Mouse (Mus musculus) G1E (cell line): ENCODE results near the gene Atraid. TPM values are rescaled to one million over a fixed set of nuclear protein-coding genes. Genes with fewer than 3 reads are reported as not detected.

ENCODE experiments used
- ATAC-seq: 2 replicates; pipeline ENCODE4 v1.8.0; 2016; ENCODE audit warnings: mild to moderate bottlenecking; ENCODE audit not compliant: insufficient number of reproducible peaks, poor library complexity, low FRiP score, severe bottlenecking; ENCODE audit errors: extremely low read depth
- DNase-seq: peaks from one replicate; pipeline ENCODE4 v3.0.0; 2012; ENCODE audit warnings: low spot score
- H3K27me3 ChIP-seq: 2 replicates; pipeline ENCODE4 v1.6.1; 2012; ENCODE audit warnings: mild to moderate bottlenecking, low read length, inconsistent platforms; ENCODE audit not compliant: insufficient read depth
- H3K36me3 ChIP-seq: replicated peaks from 2 replicates; pipeline ENCODE3; 2012; ENCODE audit warnings: mild to moderate bottlenecking, inconsistent platforms
- H3K4me1 ChIP-seq: 2 replicates; pipeline ENCODE4 v1.6.1; 2012; ENCODE audit warnings: low read depth, low read length, inconsistent platforms, mixed read lengths; ENCODE audit not compliant: insufficient read depth
- H3K4me3 ChIP-seq: 2 replicates; pipeline ENCODE4 v1.5.1; 2012; ENCODE audit warnings: low read depth, mild to moderate bottlenecking, inconsistent platforms, low read length, moderate library complexity, mixed read lengths
- H3K9me3 ChIP-seq: replicated peaks from 2 replicates; pipeline ENCODE4 v1.6.1; 2012; ENCODE audit warnings: inconsistent platforms
- CTCF ChIP-seq: IDR thresholded peaks from 2 replicates; pipeline ENCODE4 v1.5.1; 2012; ENCODE audit warnings: low read depth, low read length, inconsistent platforms, mixed read lengths
- GATA1 ChIP-seq: IDR thresholded peaks from 2 replicates; pipeline ENCODE4 v1.6.1; 2012; ENCODE audit warnings: borderline replicate concordance, low read length, inconsistent platforms, mixed read lengths
- GATA2 ChIP-seq: IDR thresholded peaks from 2 replicates; pipeline ENCODE4 v1.6.1; 2012; ENCODE audit warnings: low read depth, low read length, inconsistent platforms, borderline replicate concordance
- POLR2AphosphoS5 ChIP-seq: IDR thresholded peaks from 2 replicates; pipeline ENCODE4 v1.6.1; 2012; ENCODE audit warnings: low read depth, low read length, inconsistent platforms; ENCODE audit not compliant: insufficient replicate concordance
- TAL1 ChIP-seq: conservative IDR thresholded peaks from 2 replicates; pipeline ENCODE4 v1.6.1; 2012; ENCODE audit warnings: low read depth, low read length, inconsistent platforms, mixed read lengths
- polyA plus RNA-seq: library from polyadenylated mRNA; stranded (reverse); fragments of >175 nt; gene quantifications from 2 replicates; pipeline ENCODE4 v1.2.3, GENCODE M21; 2012
- total RNA-seq, 2 experiments: library from RNA; stranded (forward) in 1 of 2; stranded (reverse) in 1 of 2; fragments of 200-1000 nt in 1 of 2; fragments of >200 nt in 1 of 2; fragmentation: Nextera tagmentation in 1 of 2; gene quantifications; 2 replicates each; pipeline ENCODE4 v1.2.3; 2014 to 2017

Gene Atraid
- total and polyA plus RNA-seq, 3 experiments = 15.6 to 89.6 (median 50.0) TPM

DNA sequence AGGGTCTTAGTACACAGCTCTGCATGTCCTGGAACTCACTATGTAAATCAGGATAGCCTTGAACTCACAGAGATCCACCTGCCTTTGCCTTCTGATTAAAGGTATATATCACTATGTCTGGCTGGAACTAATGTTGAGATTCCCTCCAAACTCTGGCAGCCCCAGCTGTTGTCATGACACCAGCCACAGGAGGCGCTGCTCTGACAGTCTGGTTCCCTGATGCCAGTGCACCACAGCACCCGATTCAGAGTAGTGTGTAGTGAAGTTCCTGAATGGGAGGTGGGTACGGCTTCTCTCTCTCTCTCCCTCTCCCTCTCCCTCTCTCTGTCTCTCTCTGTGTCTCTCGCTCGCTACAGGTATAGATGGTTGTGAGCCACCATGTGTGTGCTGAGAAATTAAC lies 34.2 kb downstream of the Atraid start:
- Histone ChIP-seq H3K4me3 (no peak overlapping the region), H3K36me3 (peaks cover 32% of the 10 kb centered on the region), H3K27me3 (peaks cover 27% of the 10 kb centered on the region), H3K9me3 (no peaks in the 10 kb centered on the region), H3K4me1 (peaks cover 12% of the 10 kb centered on the region)
- TF ChIP-seq POLR2AphosphoS5 (no peak), CTCF (no peak), GATA1 (no peak), TAL1 (no peak), GATA2 (no peak)
- DNase-seq (peak; percentile 30), ATAC-seq (no peak)

DNA sequence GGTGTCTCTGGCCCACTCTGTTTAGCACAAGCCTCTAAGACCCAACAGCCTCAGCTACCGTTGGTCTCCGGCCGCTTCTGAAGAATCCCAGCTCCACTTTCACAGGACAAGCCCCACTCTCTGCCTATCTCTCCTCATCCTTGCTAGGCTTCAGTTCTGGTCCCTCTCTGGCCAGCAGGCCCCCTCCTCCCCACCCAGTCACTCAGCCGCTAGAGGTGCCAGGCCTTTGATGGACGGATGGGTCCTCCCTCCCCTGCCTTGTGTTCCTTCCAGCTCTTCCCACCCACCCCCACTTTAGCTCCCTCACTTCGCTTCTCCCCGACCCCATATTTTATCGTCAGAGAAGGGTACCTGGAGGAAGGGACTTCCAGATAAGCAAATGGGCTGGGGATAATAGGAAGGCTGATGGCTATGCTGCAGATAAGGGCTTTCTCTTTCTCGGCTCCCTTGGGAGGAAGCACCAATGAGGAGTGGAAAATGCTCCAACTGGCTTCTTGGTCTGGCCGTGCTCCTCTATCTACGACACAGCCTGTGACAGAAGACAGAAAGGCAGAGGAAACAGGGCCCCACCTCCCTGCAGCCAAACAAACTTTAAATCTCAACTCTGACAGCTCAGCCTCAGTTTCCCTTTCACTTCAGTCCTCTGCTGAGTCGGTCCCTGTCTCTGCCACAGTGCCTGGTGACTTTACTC lies 35.0 kb downstream of the Atraid start:
- no peak overlapping the region for H3K4me3 ChIP-seq
- no peaks in the 10 kb centered on the region for H3K9me3 ChIP-seq
- TF ChIP-seq CTCF (no peak), GATA2 (no peak), GATA1 (no peak)
- peaks cover 33% of the 10 kb centered on the region for H3K27me3 ChIP-seq
- peaks cover 25% of the 10 kb centered on the region for H3K36me3 ChIP-seq
- DNase-seq = no peak
- ATAC-seq = no peak
- peaks cover 12% of the 10 kb centered on the region for H3K4me1 ChIP-seq

DNA sequence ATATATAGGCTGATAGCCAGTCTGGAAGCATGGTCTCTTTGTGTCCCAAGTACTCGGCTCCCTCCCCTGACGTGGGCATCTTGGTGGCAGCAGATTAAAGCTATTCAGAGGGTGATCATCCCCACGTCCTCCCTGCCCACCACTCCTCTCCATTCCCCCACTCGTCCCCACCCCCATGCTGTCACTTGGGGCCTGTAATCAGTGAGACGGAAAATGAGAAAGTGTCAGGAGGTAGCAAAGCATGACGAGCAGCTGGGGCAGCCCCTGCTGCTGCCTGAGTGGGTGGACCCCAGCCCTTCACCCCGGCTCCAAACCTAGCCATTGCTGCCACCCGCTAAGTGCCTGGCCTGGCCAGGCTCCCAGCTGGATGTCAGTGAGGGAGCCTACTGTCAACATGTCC lies 35.8 kb downstream of the Atraid start:
- DNase-seq (no peak), ATAC-seq (no peak)

DNA sequence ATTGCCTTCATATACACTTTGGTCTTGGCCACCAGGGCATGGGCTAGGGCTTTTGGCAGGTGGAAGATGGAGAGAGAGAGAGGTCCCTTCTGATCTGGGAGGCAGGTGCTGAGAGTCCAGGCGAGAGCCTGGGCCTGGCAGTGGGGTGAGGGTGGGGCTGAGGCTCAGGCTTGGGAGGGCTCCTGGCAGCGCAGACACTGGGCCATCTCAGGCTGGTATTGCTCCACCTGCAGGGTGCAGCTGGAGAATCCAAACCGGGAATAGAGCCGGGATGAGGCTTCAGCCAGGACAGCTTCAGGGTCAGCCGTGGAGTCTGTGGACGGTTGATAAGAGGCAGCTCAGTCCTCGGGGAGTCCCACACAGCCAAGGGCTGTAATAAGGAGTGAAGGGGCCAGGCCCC lies 38.5 kb downstream of the Atraid start:
- no peak for ATAC-seq
- Histone ChIP-seq H3K4me3 (no peak overlapping the region), H3K27me3 (peaks cover 64% of the 10 kb centered on the region), H3K36me3 (no peaks in the 10 kb centered on the region), H3K9me3 (no peaks in the 10 kb centered on the region), H3K4me1 (peaks cover 12% of the 10 kb centered on the region)
- no peak for DNase-seq
- no peak for TF ChIP-seq CTCF
- no peak for TF ChIP-seq POLR2AphosphoS5
- no peak for TF ChIP-seq TAL1
- no peak for TF ChIP-seq GATA2
- no peak for TF ChIP-seq GATA1

More for the DNA sequence above, 35.8 kb downstream of the Atraid start:
- H3K27me3 ChIP-seq = peaks cover 39% of the 10 kb centered on the region
- H3K4me3 ChIP-seq = no peak overlapping the region
- TF ChIP-seq GATA2 = no peak
- H3K36me3 ChIP-seq = peaks cover 16% of the 10 kb centered on the region
- H3K4me1 ChIP-seq = peaks cover 12% of the 10 kb centered on the region
- H3K9me3 ChIP-seq = no peaks in the 10 kb centered on the region

DNA sequence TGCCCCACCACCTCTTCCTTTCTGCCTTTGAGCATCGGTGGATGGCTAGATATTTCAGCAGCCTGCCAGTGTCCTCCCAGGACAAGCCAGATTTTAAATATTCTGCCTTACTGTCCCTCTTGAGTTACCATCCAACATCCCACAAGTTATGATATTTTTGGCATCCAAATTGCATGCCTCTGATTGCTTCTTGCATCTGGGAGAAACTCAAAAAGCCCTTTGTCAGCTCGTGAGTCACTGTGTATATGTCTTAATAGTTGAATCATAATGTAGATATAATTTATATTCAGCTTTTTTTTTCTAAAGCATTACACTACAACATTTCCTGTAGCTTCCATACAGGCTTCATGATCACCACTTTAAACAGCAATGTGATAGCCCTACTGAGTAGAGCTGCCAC lies 39.0 kb downstream of the Atraid start:
- H3K9me3 ChIP-seq = no peaks in the 10 kb centered on the region
- peaks cover 12% of the 10 kb centered on the region for H3K4me1 ChIP-seq
- ATAC-seq (no peak), DNase-seq (no peak)
- H3K36me3 ChIP-seq = no peaks in the 10 kb centered on the region
- peaks cover 70% of the 10 kb centered on the region for H3K27me3 ChIP-seq
- H3K4me3 ChIP-seq = no peak overlapping the region
- TF ChIP-seq GATA2 (no peak), POLR2AphosphoS5 (no peak), CTCF (no peak), TAL1 (no peak), GATA1 (no peak)

DNA sequence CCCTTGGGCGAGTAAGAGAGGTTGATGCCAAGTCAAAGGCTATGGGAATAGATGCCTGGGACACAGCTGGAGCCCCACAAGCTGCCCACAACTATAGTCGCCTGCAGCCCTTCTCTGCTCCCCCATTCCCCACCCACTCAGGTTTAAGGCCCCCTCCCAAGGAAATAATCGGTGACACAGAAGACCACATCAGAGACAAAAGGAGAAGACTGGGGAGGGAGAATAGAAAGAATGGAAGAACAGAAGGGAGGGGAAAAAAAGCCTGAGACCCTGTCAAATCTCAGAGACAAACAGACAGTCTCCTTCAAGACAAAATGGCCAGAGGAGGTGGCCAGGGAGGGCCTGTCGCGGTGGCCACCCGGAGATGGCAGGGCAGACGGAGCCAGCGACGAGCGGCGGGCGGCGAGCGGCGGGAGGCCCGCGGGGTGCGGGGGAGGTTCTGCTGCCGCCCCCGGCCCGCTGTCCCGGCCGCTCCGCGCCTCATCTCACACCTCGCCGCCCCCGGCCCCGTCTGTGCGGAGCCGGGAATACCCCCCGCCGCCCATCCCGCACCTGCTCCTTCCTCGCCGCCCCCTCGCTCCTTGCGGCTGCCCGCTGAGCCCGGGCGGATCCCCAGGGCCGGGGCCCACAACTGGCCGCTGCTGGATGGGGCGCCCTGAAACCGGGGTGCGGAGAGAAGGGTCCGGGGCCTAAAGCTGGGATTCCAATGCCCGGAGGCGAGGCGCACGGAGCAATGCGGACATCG lies 44.3 kb downstream of the Atraid start:
- peaks cover 79% of the 10 kb centered on the region for H3K27me3 ChIP-seq
- no peak overlapping the region for H3K4me3 ChIP-seq

More for the DNA sequence above, 44.3 kb downstream of the Atraid start:
- Histone ChIP-seq H3K4me1 (peaks cover 6% of the 10 kb centered on the region), H3K36me3 (no peaks in the 10 kb centered on the region), H3K9me3 (peaks cover 7% of the 10 kb centered on the region; the same call in 1 of the 2 replicates)
- ATAC-seq (no peak), DNase-seq (no peak)
- no peak for TF ChIP-seq GATA2
- no peak for TF ChIP-seq CTCF
- no peak for TF ChIP-seq GATA1
- no peak for TF ChIP-seq POLR2AphosphoS5
- TF ChIP-seq TAL1 = no peak
